Mouse (Mus musculus) gastrocnemius, adult 2 months (tissue): ENCODE measurements around the gene Galnt7. TPM values are rescaled to one million over a fixed set of nuclear protein-coding genes. Genes with fewer than 3 reads are reported as not detected.
A peak's percentile ranks its signal among the peaks of the same experiment; 100 is the strongest.

Experiments used
- DNase-seq: peaks from one replicate; pipeline ENCODE4 v3.0.0; 2022
- H3K27ac ChIP-seq: fragments of 200-600 bp; 2 replicates; pipeline ENCODE4 v1.8.1; 2022; ENCODE audit warnings: mild to moderate bottlenecking
- H3K4me3 ChIP-seq: fragments of 200-600 bp; 2 replicates; pipeline ENCODE4 v1.8.1; 2022; ENCODE audit warnings: mild to moderate bottlenecking, moderate library complexity
- CTCF ChIP-seq: fragments of 200-600 bp; IDR thresholded peaks from 2 replicates; pipeline ENCODE4 v1.8.1; 2022; ENCODE audit warnings: antibody characterized with exemption, mild to moderate bottlenecking, moderate library complexity
- intact Hi-C: fragments of 180-260 bp; cut with DNase I; formaldehyde crosslinking; loops from one replicate; pipeline ENCODE4 v1.15.1; 2025
- total RNA-seq, 2 experiments: library from RNA; stranded (reverse); gene quantifications; 2 replicates each; pipeline ENCODE4 v1.2.3; 2021

Galnt7 gene
- total RNA-seq, 2 experiments from 2014 or later, result 2.5 to 3.0 TPM

DNA sequence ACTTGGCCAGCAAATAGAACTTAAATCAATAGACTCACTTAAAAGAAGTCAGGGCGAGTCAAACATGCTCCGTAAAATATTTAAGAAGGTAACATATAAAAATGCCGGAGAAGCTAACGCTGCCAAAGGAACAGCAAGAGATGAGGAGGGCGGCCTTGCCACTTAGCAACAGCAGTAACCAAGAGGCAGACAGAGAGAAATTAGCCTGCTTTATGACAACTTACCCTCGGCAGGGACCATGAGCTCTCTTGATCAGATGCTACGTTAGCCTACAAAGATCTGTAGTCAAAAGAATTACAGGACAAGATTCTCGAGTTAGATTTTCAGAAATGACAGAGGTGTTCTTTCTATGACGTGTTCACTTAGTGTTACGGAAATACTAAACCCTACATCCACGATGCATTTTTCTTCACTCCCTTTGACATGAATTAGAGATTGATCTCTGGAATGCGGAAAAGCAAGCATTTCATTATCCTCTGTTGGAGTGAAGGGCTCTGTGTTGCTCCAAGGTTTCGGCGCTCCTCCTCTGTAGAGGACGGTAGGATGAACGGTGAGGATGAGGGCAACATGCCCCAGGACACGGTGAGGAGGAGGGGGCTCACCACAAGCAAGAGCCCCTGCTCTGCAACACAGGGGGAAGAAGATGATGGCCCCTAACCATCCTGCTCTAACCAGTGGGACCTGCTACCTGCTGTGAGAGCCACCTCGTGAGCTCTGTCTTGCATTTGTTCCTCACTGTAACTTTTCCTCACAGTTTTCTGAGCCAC is 84.0 kb downstream of the Galnt7 start:
- no peak for DNase-seq
- Histone ChIP-seq H3K27ac (no peak overlapping the region), H3K4me3 (no peak overlapping the region)
- TF ChIP-seq CTCF, result no peak
- intact Hi-C loops, result no loop called here

DNA sequence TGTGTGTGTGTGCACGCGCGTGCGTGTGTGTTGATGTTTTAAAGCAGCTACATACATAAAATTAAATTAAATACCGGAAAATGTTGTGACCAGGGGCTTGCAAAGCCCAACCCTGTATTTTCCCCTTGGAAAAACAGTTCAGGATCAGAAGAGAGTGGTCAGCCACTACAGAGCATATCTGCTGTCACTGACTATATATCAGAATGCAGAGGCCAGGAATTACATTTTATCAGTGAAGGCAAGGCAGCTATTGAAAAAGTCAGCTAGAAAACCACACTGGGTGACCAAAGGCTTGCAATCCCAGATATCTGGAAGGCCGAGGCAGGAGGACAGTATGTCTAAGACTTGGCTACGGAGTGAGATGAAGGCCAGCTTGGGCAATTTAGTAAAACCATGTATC is 84.8 kb downstream of the Galnt7 start:
- H3K27ac ChIP-seq, result no peak overlapping the region
- DNase-seq, result no peak
- no peak for TF ChIP-seq CTCF
- no peak overlapping the region for H3K4me3 ChIP-seq
- intact Hi-C loops, result no loop called here

DNA sequence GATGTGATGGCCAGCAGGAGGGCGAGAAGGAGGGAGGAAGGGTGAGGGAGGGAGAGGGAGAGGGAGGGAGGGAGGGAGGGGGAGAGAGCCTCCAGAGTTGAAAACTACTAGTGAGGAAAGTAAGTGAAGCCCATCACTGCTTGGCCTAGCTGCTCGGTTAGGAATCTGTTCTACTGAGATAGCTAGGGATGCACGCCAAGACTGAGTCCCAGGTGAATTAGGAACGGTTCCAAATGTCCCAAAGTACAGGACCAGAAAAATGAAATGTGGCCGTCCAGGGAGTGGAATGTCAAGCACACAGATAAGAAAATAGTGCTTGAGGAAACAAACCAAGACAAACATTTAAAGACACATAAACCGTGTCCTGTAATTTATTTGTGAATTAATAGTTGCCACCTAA is 87.8 kb downstream of the Galnt7 start:
- intact Hi-C loops, result no loop called here
- DNase-seq, result no peak
- Histone ChIP-seq H3K4me3 (no peak overlapping the region), H3K27ac (no peak overlapping the region)
- no peak for TF ChIP-seq CTCF

DNA sequence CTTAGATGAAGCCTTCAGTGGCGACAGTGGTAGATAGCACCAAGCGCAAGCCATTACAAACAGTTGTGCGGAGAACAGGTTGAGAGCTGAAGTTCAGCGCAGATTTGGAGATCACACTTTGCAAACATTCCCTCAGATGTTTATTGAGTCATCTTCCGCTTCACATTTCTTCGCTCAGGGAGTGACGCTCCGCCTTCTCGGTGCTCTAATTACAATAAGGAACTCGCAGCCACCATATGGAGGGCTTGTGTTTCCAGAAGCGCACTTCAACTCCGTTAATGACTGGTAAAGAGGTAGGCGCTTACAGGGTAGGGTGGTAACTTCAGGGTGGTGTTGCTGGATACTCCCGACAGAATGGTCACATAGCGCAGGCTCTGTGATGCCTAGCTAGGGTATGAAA is 89.1 kb downstream of the Galnt7 start:
- TF ChIP-seq CTCF, result no peak
- no peak overlapping the region for H3K4me3 ChIP-seq
- DNase-seq, result no peak
- intact Hi-C loops, result no loop called here
- H3K27ac ChIP-seq, result no peak overlapping the region

DNA sequence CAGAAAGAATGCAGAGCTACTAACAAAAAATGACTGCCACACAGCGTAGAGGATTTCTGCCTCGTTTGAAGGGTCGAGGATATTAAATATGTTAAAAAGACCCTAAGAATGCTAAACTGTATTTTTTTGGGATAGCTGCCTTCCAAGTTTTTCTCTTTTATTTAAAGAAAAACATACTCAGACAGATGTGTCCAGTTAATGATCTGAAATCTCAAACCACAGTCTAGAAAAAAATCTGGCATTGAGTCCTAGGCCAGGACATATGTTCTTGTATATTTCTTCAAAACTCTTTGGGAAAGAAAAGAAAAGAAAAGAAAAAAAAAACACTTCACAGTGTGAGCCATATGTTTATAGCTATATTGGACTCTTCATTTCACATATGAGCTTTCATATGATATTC is 90.1 kb downstream of the Galnt7 start:
- intact Hi-C loops, result no loop called here
- TF ChIP-seq CTCF, result no peak
- Histone ChIP-seq H3K27ac (no peak overlapping the region), H3K4me3 (no peak overlapping the region)
- no peak for DNase-seq

DNA sequence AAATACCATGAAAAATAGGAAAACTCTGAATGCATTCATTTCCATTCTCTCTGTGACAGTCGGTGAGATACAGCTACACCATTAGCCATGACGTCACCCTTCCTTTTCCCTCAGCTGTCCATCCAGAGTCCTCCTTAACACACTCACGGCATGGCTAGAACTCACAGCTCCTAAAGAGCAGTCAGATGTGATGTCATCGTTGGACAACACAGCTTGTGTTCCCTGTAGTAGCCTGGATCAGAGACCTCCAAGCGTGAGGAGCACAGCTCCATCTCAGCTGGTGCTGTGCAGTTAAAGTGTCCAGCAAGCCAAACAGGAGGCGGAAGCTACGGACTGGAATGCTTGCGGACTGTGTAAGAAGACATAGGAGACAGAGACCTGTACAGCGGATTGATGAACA is 91.9 kb downstream of the Galnt7 start:
- H3K27ac ChIP-seq, result no peak overlapping the region
- no peak for DNase-seq
- H3K4me3 ChIP-seq, result no peak overlapping the region
- no peak for TF ChIP-seq CTCF
- intact Hi-C loops, result no loop called here

DNA sequence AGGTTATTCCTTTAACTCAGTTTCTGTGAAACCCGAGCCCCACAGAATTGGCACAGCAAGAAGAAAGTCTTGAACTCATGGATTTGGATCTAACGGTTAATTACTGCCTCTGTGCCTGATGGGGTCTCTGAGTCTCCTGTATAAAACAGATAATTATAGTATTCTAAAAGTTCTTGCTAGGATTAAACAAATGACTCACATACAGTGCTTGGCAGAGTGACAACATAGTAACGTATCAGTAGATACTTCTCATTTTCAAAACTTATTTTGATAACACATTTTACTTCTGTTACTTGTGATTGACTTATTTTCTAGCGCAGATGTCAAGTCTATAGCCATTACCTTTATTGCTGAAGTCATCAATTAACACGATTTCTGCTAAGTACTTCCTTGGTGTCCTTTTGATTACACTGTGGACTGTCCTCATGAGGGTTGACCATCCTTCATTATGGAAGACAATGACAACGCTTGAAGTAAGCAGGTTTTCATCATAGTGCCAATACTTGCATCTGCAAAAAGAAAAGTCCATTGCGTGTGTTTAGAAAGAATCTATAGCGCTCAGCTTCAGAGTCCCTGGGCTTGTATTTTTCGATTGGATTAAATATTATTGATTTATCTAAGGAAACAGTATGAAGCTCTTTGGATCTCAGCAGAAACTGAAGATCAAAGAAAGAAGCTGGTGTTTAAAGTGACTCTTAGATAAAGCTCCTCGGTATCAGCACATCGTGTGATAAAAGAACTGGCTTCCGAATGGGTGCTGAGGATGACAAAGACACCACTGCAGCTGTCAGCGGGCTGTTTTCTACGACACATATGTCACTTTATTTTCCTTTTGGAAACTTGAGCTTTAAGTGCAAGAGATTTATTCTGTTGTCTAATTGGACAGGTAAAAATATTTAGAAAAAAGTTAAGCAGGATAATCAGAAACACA is 100.5 kb downstream of the Galnt7 start:
- H3K4me3 ChIP-seq, result no peak overlapping the region
- H3K27ac ChIP-seq, result no peak overlapping the region
- no peak for TF ChIP-seq CTCF
- DNase-seq, result no peak
- intact Hi-C loops, result no loop called here

DNA sequence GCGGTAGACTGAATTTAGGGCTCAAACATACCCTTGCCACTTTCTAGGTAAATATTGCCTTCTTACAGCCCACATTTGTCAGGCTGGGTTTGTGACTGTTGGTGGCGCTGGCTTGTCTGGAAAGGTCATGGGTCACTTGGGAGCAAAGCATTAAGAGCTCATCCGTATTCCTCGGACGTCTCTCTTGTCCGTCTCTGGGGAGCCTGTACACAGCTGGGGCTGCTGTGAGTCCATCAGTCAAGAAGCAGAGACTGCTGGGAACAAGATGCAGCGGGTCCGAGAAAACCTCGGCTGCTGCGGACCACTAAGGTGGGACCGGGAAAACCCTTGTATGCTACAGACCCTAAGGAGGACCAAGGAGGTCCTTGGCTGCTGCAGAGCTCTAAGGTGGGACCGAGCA is 105.3 kb downstream of the Galnt7 start:
- Histone ChIP-seq H3K4me3 (no peak overlapping the region), H3K27ac (no peak overlapping the region)
- TF ChIP-seq CTCF, result no peak
- DNase-seq, result no peak
- intact Hi-C loops, result no loop called here

DNA sequence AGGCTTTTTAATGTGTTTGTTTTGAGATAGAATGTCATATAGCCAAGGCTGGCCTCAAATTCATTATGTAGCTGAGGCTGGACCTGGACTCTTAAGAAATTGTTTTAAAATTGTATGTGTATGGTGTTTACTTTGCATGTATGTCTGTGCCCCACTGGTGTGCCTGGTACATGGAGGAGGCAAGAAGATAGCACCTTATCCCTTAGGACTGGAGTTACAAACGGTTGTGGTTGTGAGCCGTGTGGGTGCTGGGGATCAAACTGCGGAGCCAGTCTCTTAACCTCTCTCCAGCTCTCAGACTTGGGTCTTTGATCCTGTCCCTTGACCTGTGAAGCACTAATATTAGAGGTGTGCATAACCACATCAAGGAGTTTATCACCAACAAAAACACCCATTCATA is 106.0 kb downstream of the Galnt7 start:
- intact Hi-C loops, result no loop called here
- H3K4me3 ChIP-seq, result no peak overlapping the region
- TF ChIP-seq CTCF, result no peak
- DNase-seq, result no peak
- H3K27ac ChIP-seq, result no peak overlapping the region

DNA sequence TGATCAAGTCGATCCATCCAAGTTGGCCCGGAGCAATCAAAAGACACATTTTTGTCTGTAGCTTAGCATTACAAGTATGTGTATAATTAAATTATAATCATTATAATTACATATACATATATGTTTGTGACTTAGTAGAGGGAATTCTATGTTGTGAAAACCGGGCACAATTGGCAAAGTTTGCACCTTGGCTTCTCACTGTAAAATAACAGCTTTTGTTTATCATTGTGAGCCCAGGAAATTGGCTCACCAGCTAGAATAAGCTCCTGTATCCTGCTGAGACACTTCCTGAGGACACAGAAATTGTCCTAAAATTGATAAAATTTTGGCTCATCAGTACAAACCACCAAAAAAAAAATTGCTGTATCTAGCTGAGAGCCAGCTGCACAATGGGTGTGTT is 106.4 kb downstream of the Galnt7 start:
- DNase-seq, result no peak
- no peak for TF ChIP-seq CTCF
- intact Hi-C loops, result no loop called here
- Histone ChIP-seq H3K4me3 (no peak overlapping the region), H3K27ac (no peak overlapping the region)

DNA sequence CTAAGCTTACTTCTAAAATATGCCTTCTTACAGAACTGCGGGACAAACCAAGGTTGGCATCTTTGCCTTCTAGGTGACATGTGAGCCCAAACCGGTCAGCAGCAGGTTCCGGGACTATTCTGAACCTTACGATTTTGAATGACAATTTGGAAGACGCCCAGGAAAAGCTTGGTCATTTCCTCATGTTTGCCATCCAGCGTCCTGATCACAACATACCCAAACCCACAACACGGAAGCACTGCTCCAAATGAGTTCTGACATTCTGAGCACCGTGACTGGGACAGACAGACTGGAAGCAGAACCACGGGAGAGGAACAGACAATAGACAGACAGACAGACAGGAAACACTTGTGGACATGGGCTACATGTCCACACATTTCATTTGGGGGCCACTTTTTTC is 111.4 kb downstream of the Galnt7 start:
- H3K4me3 ChIP-seq, result no peak overlapping the region
- no peak for DNase-seq
- no peak for TF ChIP-seq CTCF
- intact Hi-C loops, result no loop called here
- no peak overlapping the region for H3K27ac ChIP-seq

DNA sequence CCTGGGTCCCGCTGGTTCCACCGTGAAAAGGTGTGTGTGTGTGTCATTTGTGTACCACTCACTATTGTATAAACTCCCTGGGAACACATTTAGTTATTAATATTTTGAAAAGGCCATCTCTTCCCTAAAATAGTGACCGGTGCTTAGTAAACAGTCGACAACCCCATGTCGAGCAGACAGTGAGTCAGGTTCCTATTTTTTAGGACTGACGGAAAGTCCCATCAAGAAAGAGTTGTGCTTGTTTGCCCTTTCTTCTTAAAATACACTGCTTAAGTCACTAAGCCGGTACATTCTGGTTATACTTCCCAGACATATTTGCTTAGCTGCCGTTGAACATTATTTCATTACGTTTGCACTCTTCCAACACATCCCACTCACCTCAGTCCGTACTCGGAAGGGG is 111.9 kb downstream of the Galnt7 start:
- no peak for TF ChIP-seq CTCF
- Histone ChIP-seq H3K4me3 (no peak overlapping the region), H3K27ac (no peak overlapping the region)
- DNase-seq, result no peak
- intact Hi-C loops, result loop anchor here (1.0 kb wide), 1 partner anchor 258 kb away; no protein-coding TSS in a partner anchor

DNA sequence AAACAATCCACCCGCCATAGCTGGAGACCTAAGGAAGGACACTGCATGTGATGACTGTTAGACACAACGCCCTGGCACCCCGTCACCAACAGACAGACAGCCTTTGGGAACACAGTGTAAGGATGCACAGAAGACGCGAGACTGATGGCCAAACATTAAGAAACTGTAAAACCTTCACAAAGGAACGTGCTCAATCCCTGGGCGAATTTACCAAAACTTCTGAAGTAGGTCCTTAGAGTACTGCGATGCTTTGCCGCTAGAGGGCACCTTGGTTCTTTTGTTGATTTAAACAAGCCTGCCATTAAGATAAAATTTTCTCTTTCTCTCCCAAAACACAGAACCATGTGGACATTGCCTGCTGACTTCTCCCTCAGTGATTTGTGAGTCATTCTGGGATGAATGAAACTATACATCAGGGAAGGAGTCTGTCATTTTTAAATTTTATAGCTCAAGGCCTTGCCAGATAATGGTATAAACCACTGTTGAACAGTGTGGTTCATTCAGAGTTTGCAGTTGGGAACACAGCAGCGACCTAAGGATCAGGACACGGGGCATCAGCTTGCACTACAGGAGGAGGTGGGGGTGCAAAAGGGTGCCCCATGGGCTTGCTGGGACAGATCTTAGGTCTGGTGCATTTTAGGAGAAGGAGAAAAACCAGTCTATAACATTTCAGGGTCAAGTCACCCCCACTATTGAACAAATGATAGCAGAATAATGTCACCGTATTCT is 112.6 kb downstream of the Galnt7 start:
- Histone ChIP-seq H3K4me3 (no peak overlapping the region), H3K27ac (no peak overlapping the region)
- intact Hi-C loops, result loop anchor here (1.0 kb wide), 1 partner anchor 259 kb away; no protein-coding TSS in a partner anchor
- peak; percentile 79 for TF ChIP-seq CTCF
- peak; percentile 62 for DNase-seq
